Comparison of ENCODE assay signal across 19 mouse cellular contexts in genomic region chr7:123353879-123354278, GRCm38 (mm10). TPM values are rescaled to one million over a fixed set of nuclear protein-coding genes. Genes with fewer than 3 reads are reported as not detected.
DNase-seq lines count a peak whose midpoint lies in the region; ATAC-seq and TF ChIP-seq lines count a peak whose summit lies in the region.
"Had no signal": no experiment of that assay in that cellular context is flagged by ENCODE, and none has a peak within 500 bp of the region (broad histone marks: within the 10 kb centered on the region; RNA-seq: fewer than 3 reads in every experiment).

No protein-coding gene starts in this region.

- DNase-seq in G1E (ENCODE audit: low spot score) (peak; percentile 40), liver (peak; percentile 89)
- peak; percentile 71 for DNase-seq in c-Kit-positive CD71-positive TER-119-positive erythroid progenitor cells, embryonic 14.5 days (ENCODE audit: low spot score)
- no peak for DNase-seq in right cerebral cortex, postnatal 14 days
- DNase-seq: adrenal gland, adult 2 months; cerebellum, adult 11-12 months; heart, adult 18-20 months; kidney, adult 18-20 months; lung, postnatal 10 days; spleen, adult 18-20 months; thymus, postnatal 14 days had no signal

- peak; percentile 77 for ATAC-seq in G1E (ENCODE audit: extremely low read depth, insufficient number of reproducible peaks, low FRiP score, poor library complexity, severe bottlenecking)
- ATAC-seq in kidney, embryonic 16.5 days (ENCODE audit: low FRiP score, low TSS enrichment), result no peak
- no peak for ATAC-seq in midbrain, embryonic 15.5 days (replicated peaks)
- ATAC-seq: forebrain, embryonic 16.5 days had no signal

- H3K4me3 ChIP-seq in G1E (ENCODE audit: low read depth, low read length) (peak overlapping the region; percentile 52; the same call in 1 of the 2 replicates), macrophage (ENCODE audit: inconsistent target) (no peak overlapping the region)
- H3K4me3 ChIP-seq in kidney, embryonic 16.5 days (ENCODE audit: low read length), result no peak overlapping the region
- H3K4me3 ChIP-seq in midbrain, embryonic 15.5 days, result no peak overlapping the region
- H3K4me3 ChIP-seq: embryonic facial prominence, embryonic 10.5 days; limb, embryonic 15.5 days had no signal

- peaks cover 45% of the 10 kb centered on the region for H3K36me3 ChIP-seq in G1E (replicated peaks)
- peaks cover 15% of the 10 kb centered on the region for H3K36me3 ChIP-seq in macrophage (ENCODE audit: inconsistent target)
- no peaks in the 10 kb centered on the region for H3K36me3 ChIP-seq in kidney, embryonic 16.5 days (ENCODE audit: insufficient read depth, low read length)
- H3K36me3 ChIP-seq in midbrain, embryonic 15.5 days (replicated peaks), result no peaks in the 10 kb centered on the region
- H3K36me3 ChIP-seq: limb, embryonic 15.5 days had no signal

- H3K9me3 ChIP-seq in G1E (replicated peaks), result no peaks in the 10 kb centered on the region
- H3K9me3 ChIP-seq in kidney, embryonic 16.5 days (ENCODE audit: low read length), result no peaks in the 10 kb centered on the region
- no peaks in the 10 kb centered on the region for H3K9me3 ChIP-seq in midbrain, embryonic 15.5 days
- H3K9me3 ChIP-seq: embryonic facial prominence, embryonic 10.5 days; limb, embryonic 15.5 days had no signal

- no peak overlapping the region for H3K4me2 ChIP-seq in kidney, embryonic 16.5 days (replicated peaks; ENCODE audit: low read depth, low read length)
- no peak overlapping the region for H3K4me2 ChIP-seq in midbrain, embryonic 15.5 days
- H3K4me2 ChIP-seq: hindbrain, embryonic 14.5 days; limb, embryonic 15.5 days; midbrain, embryonic 11.5 days had no signal

- peaks cover 76% of the 10 kb centered on the region for H3K4me1 ChIP-seq in G1E (ENCODE audit: insufficient read depth, low read depth, low read length)
- H3K4me1 ChIP-seq in kidney, embryonic 16.5 days (ENCODE audit: insufficient read depth, low read length), result peaks cover 16% of the 10 kb centered on the region; the same call in 1 of the 2 replicates
- no peaks in the 10 kb centered on the region for H3K4me1 ChIP-seq in midbrain, embryonic 15.5 days

- 75% methylated on average over 5 of the region's 5 CpGs for WGBS in macrophage (ENCODE audit: missing documents)
- 67% methylated on average over 5 of the region's 5 CpGs for WGBS in kidney, embryonic 16.5 days
- WGBS in midbrain, embryonic 15.5 days, result 91% methylated on average over 5 of the region's 5 CpGs

- no peak overlapping the region for H3K9ac ChIP-seq in kidney, embryonic 16.5 days (replicated peaks; ENCODE audit: low read length)
- H3K9ac ChIP-seq in midbrain, embryonic 15.5 days, result no peak overlapping the region
- H3K9ac ChIP-seq: hindbrain, embryonic 14.5 days; limb, embryonic 15.5 days had no signal

- no peaks in the 10 kb centered on the region for H3K27me3 ChIP-seq in G1E (ENCODE audit: insufficient read depth, low read length)
- H3K27me3 ChIP-seq in kidney, embryonic 16.5 days (ENCODE audit: insufficient read depth, low read length), result no peaks in the 10 kb centered on the region
- H3K27me3 ChIP-seq in midbrain, embryonic 15.5 days (replicated peaks), result no peaks in the 10 kb centered on the region
- H3K27me3 ChIP-seq: limb, embryonic 15.5 days had no signal

- peaks cover 100% of the 10 kb centered on the region for H3K79me2 ChIP-seq in macrophage (ENCODE audit: inconsistent target)

- 0 out of 2 replicates have a peak overlapping the region, but pooled peaks have one; percentile 14 for H3K27ac ChIP-seq in macrophage
- H3K27ac ChIP-seq in kidney, embryonic 16.5 days (ENCODE audit: low read length), result no peak overlapping the region
- H3K27ac ChIP-seq in midbrain, embryonic 15.5 days, result no peak overlapping the region
- H3K27ac ChIP-seq: embryonic facial prominence, embryonic 10.5 days; hindbrain, embryonic 14.5 days; limb, embryonic 15.5 days had no signal

- TF ChIP-seq CTCF in G1E (IDR thresholded peaks at IDR 0.05; ENCODE audit: low read depth, low read length), result no peak

RNA-seq across cellular contexts. Expression of gene Lcmt1, which starts 15.7 kb away (rescaled TPM):
- 14.9 and 17.2 TPM in 2 replicates for total RNA-seq in G1E (2014; fragmentation: Nextera tagmentation)
- total RNA-seq in G1E (2017), result 31.4 and 37.9 TPM in 2 replicates
- polyA plus RNA-seq in G1E (2012), result 3.8 and 5.6 TPM in 2 replicates
- 10 to 100 TPM in 15 of 26 experiments, 1 to 10 TPM in 11; 1.7 to 25.4 (median 11.6) TPM for total RNA-seq in macrophage (2018; cell fraction: chromatin; rRNA removed)
- 10 to 100 TPM; 12.1 to 23.5 (median 18.4) TPM for total RNA-seq in macrophage (2018; cell fraction: cytosol; rRNA removed)
- 10 to 100 TPM in 11 of 26 experiments, 1 to 10 TPM in 15; 3.9 to 18.4 (median 8.7) TPM for total RNA-seq in macrophage (2018; cell fraction: nucleus; rRNA removed)
- polyA plus RNA-seq in macrophage (2018), result 14.4 to 20.0 TPM (median 19.7 TPM) in 3 replicates
- polyA plus RNA-seq in kidney, embryonic 16.5 days (2015; fragmentation: Nextera tagmentation; extraction: Ambion mirVana), result 58.5 and 59.9 TPM in 2 replicates
- 101 and 103 TPM in 2 replicates for polyA plus RNA-seq in midbrain, embryonic 15.5 days (2015; fragmentation: Nextera tagmentation; extraction: Ambion mirVana)

RNA-seq across cellular contexts. Expression of gene Arhgap17, which starts 15.8 kb away (rescaled TPM):
- 80.8 and 89.0 TPM in 2 replicates for total RNA-seq in G1E (2014; fragmentation: Nextera tagmentation)
- 16.1 and 21.1 TPM in 2 replicates for total RNA-seq in G1E (2017)
- polyA plus RNA-seq in G1E (2012), result 106 and 133 TPM in 2 replicates
- 100 to 1,000 TPM; 131 to 699 (median 546) TPM for total RNA-seq in macrophage (2018; cell fraction: chromatin; rRNA removed)
- total RNA-seq in macrophage (2018; cell fraction: cytosol; rRNA removed), result 100 to 1,000 TPM in 22 of 26 experiments, 10 to 100 TPM in 4; 69.2 to 167 (median 116) TPM
- total RNA-seq in macrophage (2018; cell fraction: nucleus; rRNA removed), result 100 to 1,000 TPM; 124 to 620 (median 384) TPM
- 59.4 to 114 TPM (median 112 TPM) in 3 replicates for polyA plus RNA-seq in macrophage (2018)
- polyA plus RNA-seq in kidney, embryonic 16.5 days (2015; fragmentation: Nextera tagmentation; extraction: Ambion mirVana), result 21.3 and 26.9 TPM in 2 replicates
- polyA plus RNA-seq in midbrain, embryonic 15.5 days (2015; fragmentation: Nextera tagmentation; extraction: Ambion mirVana), result 8.9 and 10.6 TPM in 2 replicates
